Mouse (Mus musculus) E14TG2a.4 (cell line): Measurements from ENCODE around the gene Acss2.

ENCODE experiments used
- CTCF ChIP-seq: conservative IDR thresholded peaks from 2 replicates; pipeline ENCODE4 v1.5.1; 2014; ENCODE audit warnings: low read length
- NANOG ChIP-seq: IDR thresholded peaks from 2 replicates; pipeline ENCODE4 v1.6.1; 2014; ENCODE audit warnings: borderline replicate concordance, low read length, mixed read lengths
- POU5F1 ChIP-seq: IDR thresholded peaks from 2 replicates; pipeline ENCODE4 v1.6.1; 2014; ENCODE audit warnings: low read length, borderline replicate concordance

DNA sequence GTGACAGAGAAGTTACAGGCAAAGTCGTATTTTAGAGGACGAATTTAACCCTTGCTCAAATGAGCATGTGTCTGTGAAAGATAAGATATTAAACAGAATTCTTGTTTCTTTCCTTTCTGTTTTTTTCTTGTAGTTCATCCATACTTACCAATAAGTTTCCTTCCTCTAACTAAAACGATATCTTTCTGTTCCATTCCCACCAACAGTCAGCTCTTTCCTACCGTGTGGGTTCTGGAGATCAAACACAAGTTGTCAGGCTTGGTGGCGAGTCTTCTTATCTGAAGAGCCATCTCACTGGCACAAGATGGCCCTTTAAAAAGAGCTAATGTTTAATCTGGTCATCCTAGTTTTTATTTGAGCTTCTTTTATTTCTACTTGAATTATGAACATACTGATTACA lies 9.6 kb downstream of the Acss2 start:
- TF ChIP-seq CTCF: no peak
- no peak for TF ChIP-seq POU5F1
- TF ChIP-seq NANOG: no peak
